Mouse (Mus musculus) limb, embryonic 14.5 days (tissue): ENCODE results near the gene Gm49661. TPM values are rescaled to one million over a fixed set of nuclear protein-coding genes. Genes with fewer than 3 reads are reported as not detected.

Source experiments
- ATAC-seq: fragments of 200-750 bp; cut with Nextera tagmentation; 2 replicates; pipeline ENCODE4 v1.8.0; 2017; ENCODE audit warnings: low read depth, moderate number of reproducible peaks, moderate TSS enrichment; ENCODE audit not compliant: low FRiP score
- DNase-seq: peaks from one replicate; pipeline ENCODE4 v3.0.0-alpha.2; 2015; ENCODE audit warnings: low spot score
- H3K27ac ChIP-seq: fragments of 300-500 bp; sonication (generic); replicated peaks from 2 replicates; pipeline ENCODE4 v1.5.1; 2014; ENCODE audit warnings: low read depth, mild to moderate bottlenecking, low read length, moderate library complexity, mixed read lengths
- H3K27me3 ChIP-seq: fragments of 300-500 bp; sonication (generic); 2 replicates; pipeline ENCODE4 v1.6.1; 2014; ENCODE audit warnings: low read length, mixed read lengths; ENCODE audit not compliant: control insufficient read depth, insufficient read depth
- H3K36me3 ChIP-seq: fragments of 300-500 bp; sonication (generic); 2 replicates; pipeline ENCODE4 v1.6.1; 2014; ENCODE audit warnings: mild to moderate bottlenecking, low read length, moderate library complexity, mixed read lengths; ENCODE audit not compliant: control insufficient read depth, insufficient read depth
- H3K4me1 ChIP-seq: fragments of 300-500 bp; sonication (generic); 2 replicates; pipeline ENCODE4 v1.6.1; 2014; ENCODE audit warnings: antibody characterized with exemption, low read length, mixed read lengths; ENCODE audit not compliant: control insufficient read depth, insufficient read depth
- H3K4me2 ChIP-seq: fragments of 300-500 bp; sonication (generic); replicated peaks from 2 replicates; pipeline ENCODE4 v1.6.1; 2014; ENCODE audit warnings: low read depth, mild to moderate bottlenecking, low read length, moderate library complexity; ENCODE audit not compliant: severe bottlenecking
- H3K4me3 ChIP-seq: fragments of 300-500 bp; sonication (generic); replicated peaks from 2 replicates; pipeline ENCODE4 v1.5.1; 2014; ENCODE audit warnings: low read length
- H3K9ac ChIP-seq: fragments of 300-500 bp; sonication (generic); 2 replicates; pipeline ENCODE4 v1.6.1; 2014; ENCODE audit warnings: mild to moderate bottlenecking, low read depth, low read length, moderate library complexity; ENCODE audit not compliant: severe bottlenecking
- H3K9me3 ChIP-seq: fragments of 300-500 bp; sonication (generic); 2 replicates; pipeline ENCODE4 v1.6.1; 2016; ENCODE audit warnings: low read length; ENCODE audit not compliant: control insufficient read depth
- POLR2A ChIP-seq: fragments of 200-500 bp; IDR thresholded peaks from 2 replicates; pipeline ENCODE4 v1.8.0; 2012; ENCODE audit warnings: inconsistent platforms, mild to moderate bottlenecking, moderate library complexity, borderline replicate concordance; ENCODE audit not compliant: insufficient read depth, insufficient read length; ENCODE audit errors: extremely low read depth
- WGBS: fragments of 180-500 bp; shearing (Covaris S2); extraction: QIAGEN DNeasy Blood & Tissue Kit; methylation state at CpG from one replicate; pipeline ENCODE4 v1.1.7; 2014; 5-methylcytosine and 5-hydroxymethylcytosine counted together
- polyA plus RNA-seq, 2 experiments: library from polyadenylated mRNA; depleted of rRNA in 1 of 2; stranded (reverse) in 1 of 2; unstranded in 1 of 2; fragments of >200 nt; fragmentation: Nextera tagmentation in 1 of 2; extraction: Ambion mirVana in 1 of 2; gene quantifications; 2 replicates each; pipeline versions ENCODE4 v1.2.1 to v1.2.3; 2012 to 2014

Gm49661 gene
- polyA plus RNA-seq, 2 experiments, result not detected

- H3K9ac ChIP-seq, result peak overlapping the region; percentile 66
- no peaks in the 10 kb centered on the region for H3K9me3 ChIP-seq
- H3K27ac ChIP-seq, result no peak overlapping the region
- 1% methylated on average over 65 of the region's 70 CpGs for WGBS
- no peak for TF ChIP-seq POLR2A
- peaks cover 18% of the 10 kb centered on the region for H3K36me3 ChIP-seq
- peak overlapping the region; percentile 64 for H3K4me3 ChIP-seq
- peaks cover 40% of the 10 kb centered on the region for H3K4me1 ChIP-seq
- no peak for ATAC-seq
- H3K4me2 ChIP-seq, result peak overlapping the region; percentile 99
- peaks cover 15% of the 10 kb centered on the region for H3K27me3 ChIP-seq
- DNase-seq, result no peak
These were observed 8.4 kb upstream of the Gm49661 start for GRCm38 (mm10) chr8:84977435-84978247.

GRCm38 (mm10) chr8:84976763-84977434 lies 7.7 kb upstream of the Gm49661 start:
- ATAC-seq (no peak), DNase-seq (no peak)
- H3K36me3 ChIP-seq, result peaks cover 25% of the 10 kb centered on the region
- H3K4me3 ChIP-seq, result peak overlapping the region; percentile 64
- peak overlapping the region; percentile 66; the same call in 1 of the 2 replicates for H3K9ac ChIP-seq
- H3K27me3 ChIP-seq, result peaks cover 15% of the 10 kb centered on the region
- peak overlapping the region; percentile 99 for H3K4me2 ChIP-seq
- peaks cover 40% of the 10 kb centered on the region for H3K4me1 ChIP-seq
- no peak for TF ChIP-seq POLR2A
- no peaks in the 10 kb centered on the region for H3K9me3 ChIP-seq
- H3K27ac ChIP-seq, result no peak overlapping the region
- WGBS, result 2% methylated on average over 24 of the region's 25 CpGs

GRCm38 (mm10) chr8:84976031-84976762 lies 7.0 kb upstream of the Gm49661 start:
- ATAC-seq (peak; percentile 84), DNase-seq (peak; percentile 91)
- peaks cover 39% of the 10 kb centered on the region for H3K4me1 ChIP-seq
- H3K27ac ChIP-seq, result peak overlapping the region; percentile 73
- H3K9me3 ChIP-seq, result no peaks in the 10 kb centered on the region
- H3K36me3 ChIP-seq, result peaks cover 32% of the 10 kb centered on the region
- peak overlapping the region; percentile 66 for H3K9ac ChIP-seq
- H3K27me3 ChIP-seq, result peaks cover 15% of the 10 kb centered on the region
- peak overlapping the region; percentile 64 for H3K4me3 ChIP-seq
- H3K4me2 ChIP-seq, result peak overlapping the region; percentile 99
- no peak for TF ChIP-seq POLR2A
- 1% methylated on average over 52 of the region's 61 CpGs for WGBS

- no peak for DNase-seq
- 0 out of 2 replicates have a peak, but pooled peaks have one; percentile 19 for TF ChIP-seq POLR2A
These were observed 6.2 kb upstream of the Gm49661 start for GRCm38 (mm10) chr8:84975434-84975833.

More at GRCm38 (mm10) chr8:84975434-84975833, 6.2 kb upstream of the Gm49661 start:
- WGBS, result 28% methylated on average over 7 of the region's 7 CpGs
- Histone ChIP-seq H3K27ac (no peak overlapping the region), H3K9me3 (no peaks in the 10 kb centered on the region), H3K27me3 (peaks cover 15% of the 10 kb centered on the region), H3K4me1 (peaks cover 40% of the 10 kb centered on the region), H3K36me3 (peaks cover 37% of the 10 kb centered on the region), H3K4me3 (peak overlapping the region; percentile 64; the same call in 1 of the 2 replicates), H3K4me2 (peak overlapping the region; percentile 99), H3K9ac (no peak overlapping the region)
- ATAC-seq, result no peak
